Mouse (Mus musculus): ENCODE results near the gene Stard8. TPM values are rescaled to one million over a fixed set of nuclear protein-coding genes. Genes with fewer than 3 reads are reported as not detected.

Gene Stard8
- total RNA-seq, 1 experiment = 7.8 TPM

- no peak overlapping the region for H3K4me3 ChIP-seq (ENCODE audit: insufficient read depth in 1 of 2, low read depth in 1 of 2, low read length in 2 of 2, poor library complexity in 1 of 2, severe bottlenecking in 1 of 2)
- in situ Hi-C loops (cut with MboI; ENCODE audit: low sequenced_read_pairs in 2 of 2, unreplicated experiment in 2 of 2) = no loop called here
Measured at GRCm38 (mm10) chrX:99043739-99044138, 40.7 kb downstream of the Stard8 start.

GRCm38 (mm10) chrX:99045315-99045714 lies 42.3 kb downstream of the Stard8 start:
- no peak for DNase-seq (ENCODE audit: low read depth, low spot score)
- in situ Hi-C loops (cut with MboI; ENCODE audit: low sequenced_read_pairs in 2 of 2, unreplicated experiment in 2 of 2) = no loop called here
- no peak overlapping the region for H3K27ac ChIP-seq (ENCODE audit: insufficient read depth, low read depth, low read length, poor library complexity, severe bottlenecking)
- H3K4me1 ChIP-seq (ENCODE audit: control insufficient read depth in 2 of 2, insufficient read depth in 2 of 2, low read length in 2 of 2, poor library complexity in 1 of 2) = peaks cover 1 to 8% of the 10 kb centered on the region in 2 experiments; a peak in 2 of 4 replicates
- H3K36me3 ChIP-seq (ENCODE audit: control insufficient read depth, insufficient read depth, low read length, poor library complexity, severe bottlenecking) = no peaks in the 10 kb centered on the region
- H3K4me3 ChIP-seq (ENCODE audit: insufficient read depth in 1 of 2, low read depth in 1 of 2, low read length in 2 of 2, poor library complexity in 1 of 2, severe bottlenecking in 1 of 2) = no peak overlapping the region
- no peaks in the 10 kb centered on the region for H3K9me3 ChIP-seq (ENCODE audit: control insufficient read depth, insufficient read depth, low read depth, low read length)
- no peak overlapping the region for H3K9ac ChIP-seq (ENCODE audit: insufficient read depth, low read depth, low read length, poor library complexity, severe bottlenecking)
- TF ChIP-seq HCFC1 (IDR thresholded peaks at IDR 0.05; ENCODE audit: borderline replicate concordance, insufficient read depth, low read length) = no peak
- TF ChIP-seq MAFK (IDR thresholded peaks at IDR 0.05; ENCODE audit: insufficient read depth, low read depth, low read length) = no peak
- no peak for TF ChIP-seq ZC3H11A (IDR thresholded peaks at IDR 0.05; ENCODE audit: borderline replicate concordance, low read depth, low read length)
- TF ChIP-seq CHD2 (IDR thresholded peaks at IDR 0.05; ENCODE audit: low read depth, low read length) = no peak
- TF ChIP-seq ZNF384 (IDR thresholded peaks at IDR 0.05; ENCODE audit: low read depth, low read length) = no peak

More at GRCm38 (mm10) chrX:99043739-99044138, 40.7 kb downstream of the Stard8 start:
- Histone ChIP-seq H3K4me1 (ENCODE audit: control insufficient read depth in 2 of 2, insufficient read depth in 2 of 2, low read length in 2 of 2, poor library complexity in 1 of 2) (peaks cover 1 to 4% of the 10 kb centered on the region in 2 experiments; a peak in 2 of 4 replicates), H3K27ac (ENCODE audit: insufficient read depth, low read depth, low read length, poor library complexity, severe bottlenecking) (no peak overlapping the region), H3K9me3 (ENCODE audit: control insufficient read depth, insufficient read depth, low read depth, low read length) (no peaks in the 10 kb centered on the region), H3K36me3 (ENCODE audit: control insufficient read depth, insufficient read depth, low read length, poor library complexity, severe bottlenecking) (no peaks in the 10 kb centered on the region), H3K9ac (ENCODE audit: insufficient read depth, low read depth, low read length, poor library complexity, severe bottlenecking) (no peak overlapping the region)
- TF ChIP-seq HCFC1 (IDR thresholded peaks at IDR 0.05; ENCODE audit: borderline replicate concordance, insufficient read depth, low read length) = no peak
- no peak for TF ChIP-seq MAFK (IDR thresholded peaks at IDR 0.05; ENCODE audit: insufficient read depth, low read depth, low read length)
- TF ChIP-seq ZC3H11A (IDR thresholded peaks at IDR 0.05; ENCODE audit: borderline replicate concordance, low read depth, low read length) = no peak
- TF ChIP-seq ZNF384 (IDR thresholded peaks at IDR 0.05; ENCODE audit: low read depth, low read length) = no peak
- TF ChIP-seq CHD2 (IDR thresholded peaks at IDR 0.05; ENCODE audit: low read depth, low read length) = no peak
- DNase-seq (ENCODE audit: low read depth, low spot score) = no peak

- 0 out of 2 replicates have a peak overlapping the region, but pooled peaks have one; percentile 12 for H3K27ac ChIP-seq (ENCODE audit: insufficient read depth, low read depth, low read length, poor library complexity, severe bottlenecking)
- in situ Hi-C loops (cut with MboI; ENCODE audit: low sequenced_read_pairs in 2 of 2, unreplicated experiment in 2 of 2) = no loop called here
- H3K36me3 ChIP-seq (ENCODE audit: control insufficient read depth, insufficient read depth, low read length, poor library complexity, severe bottlenecking) = no peaks in the 10 kb centered on the region
- no peak for TF ChIP-seq MAFK (IDR thresholded peaks at IDR 0.05; ENCODE audit: insufficient read depth, low read depth, low read length)
- TF ChIP-seq ZC3H11A (IDR thresholded peaks at IDR 0.05; ENCODE audit: borderline replicate concordance, low read depth, low read length) = no peak
- TF ChIP-seq ZNF384 (IDR thresholded peaks at IDR 0.05; ENCODE audit: low read depth, low read length) = no peak
- no peak for TF ChIP-seq CHD2 (IDR thresholded peaks at IDR 0.05; ENCODE audit: low read depth, low read length)
- no peak for TF ChIP-seq HCFC1 (IDR thresholded peaks at IDR 0.05; ENCODE audit: borderline replicate concordance, insufficient read depth, low read length)
- no peak overlapping the region for H3K4me3 ChIP-seq (ENCODE audit: insufficient read depth in 1 of 2, low read depth in 1 of 2, low read length in 2 of 2, poor library complexity in 1 of 2, severe bottlenecking in 1 of 2)
- peaks cover 1 to 8% of the 10 kb centered on the region in 2 experiments; a peak in 2 of 4 replicates for H3K4me1 ChIP-seq (ENCODE audit: control insufficient read depth in 2 of 2, insufficient read depth in 2 of 2, low read length in 2 of 2, poor library complexity in 1 of 2)
- H3K9me3 ChIP-seq (ENCODE audit: control insufficient read depth, insufficient read depth, low read depth, low read length) = no peaks in the 10 kb centered on the region
- no peak overlapping the region for H3K9ac ChIP-seq (ENCODE audit: insufficient read depth, low read depth, low read length, poor library complexity, severe bottlenecking)
- DNase-seq (ENCODE audit: low read depth, low spot score) = no peak
Measured at GRCm38 (mm10) chrX:99046360-99047055, 43.5 kb downstream of the Stard8 start.

GRCm38 (mm10) chrX:99048111-99048510 lies 45.1 kb downstream of the Stard8 start:
- no peak overlapping the region for H3K4me3 ChIP-seq (ENCODE audit: insufficient read depth in 1 of 2, low read depth in 1 of 2, low read length in 2 of 2, poor library complexity in 1 of 2, severe bottlenecking in 1 of 2)
- no peaks in the 10 kb centered on the region for H3K9me3 ChIP-seq (ENCODE audit: control insufficient read depth, insufficient read depth, low read depth, low read length)
- no peaks in the 10 kb centered on the region for H3K36me3 ChIP-seq (ENCODE audit: control insufficient read depth, insufficient read depth, low read length, poor library complexity, severe bottlenecking)
- peaks cover 1 to 8% of the 10 kb centered on the region in 2 experiments; a peak in 2 of 4 replicates for H3K4me1 ChIP-seq (ENCODE audit: control insufficient read depth in 2 of 2, insufficient read depth in 2 of 2, low read length in 2 of 2, poor library complexity in 1 of 2)
- no peak for DNase-seq (ENCODE audit: low read depth, low spot score)
- in situ Hi-C loops (cut with MboI; ENCODE audit: low sequenced_read_pairs in 2 of 2, unreplicated experiment in 2 of 2) = no loop called here
- TF ChIP-seq HCFC1 (IDR thresholded peaks at IDR 0.05; ENCODE audit: borderline replicate concordance, insufficient read depth, low read length) (no peak), ZNF384 (IDR thresholded peaks at IDR 0.05; ENCODE audit: low read depth, low read length) (no peak), ZC3H11A (IDR thresholded peaks at IDR 0.05; ENCODE audit: borderline replicate concordance, low read depth, low read length) (no peak), MAFK (IDR thresholded peaks at IDR 0.05; ENCODE audit: insufficient read depth, low read depth, low read length) (no peak), CHD2 (IDR thresholded peaks at IDR 0.05; ENCODE audit: low read depth, low read length) (no peak)
- 0 out of 2 replicates have a peak overlapping the region, but pooled peaks have one; percentile 12 for H3K27ac ChIP-seq (ENCODE audit: insufficient read depth, low read depth, low read length, poor library complexity, severe bottlenecking)
- no peak overlapping the region for H3K9ac ChIP-seq (ENCODE audit: insufficient read depth, low read depth, low read length, poor library complexity, severe bottlenecking)

Data from ES-E14 (cell line).